Mouse (Mus musculus): Measurements from ENCODE around the gene Slc26a9.

- no peak for TF ChIP-seq CTCF (IDR thresholded peaks at IDR 0.05; ENCODE audit: low read depth, low read length)
- TF ChIP-seq POLR2A (IDR thresholded peaks at IDR 0.05; ENCODE audit: borderline replicate concordance, low read depth, low read length): no peak
Observed at GRCm38 (mm10) chr1:131758796-131759195, 15.0 kb downstream of the Slc26a9 start.

Measured in bone marrow macrophage, adult 2 months (primary cell).